Mouse (Mus musculus) megakaryocyte, embryonic 14.5 days (primary cell): ENCODE results near the gene Otub2.

Experiments used
- FLI1 ChIP-seq: IDR thresholded peaks from 2 replicates; pipeline ENCODE4 v1.6.1; 2012; ENCODE audit warnings: low read length, inconsistent platforms, mixed read lengths
- GATA1 ChIP-seq: IDR thresholded peaks from 3 replicates; pipeline ENCODE4 v1.6.1; 2012; ENCODE audit warnings: mixed read lengths, low read length, inconsistent platforms, borderline replicate concordance

GRCm38 (mm10) chr12:103353538-103353937 is 34.9 kb upstream of the Otub2 start:
- TF ChIP-seq FLI1 (no peak), GATA1 (no peak)
